Mouse (Mus musculus) hindbrain, embryonic 11.5 days (tissue): ENCODE measurements around the gene Zfp663. TPM values are rescaled to one million over a fixed set of nuclear protein-coding genes. Genes with fewer than 3 reads are reported as not detected.

Source experiments
- ATAC-seq: fragments of 200-750 bp; cut with Nextera tagmentation; 2 replicates; pipeline ENCODE4 v1.8.0; 2017; ENCODE audit warnings: mild to moderate bottlenecking, moderate TSS enrichment, moderate library complexity; ENCODE audit not compliant: low FRiP score
- DNase-seq: peaks from one replicate; pipeline ENCODE4 v3.0.0-alpha.2; 2015; ENCODE audit warnings: low spot score
- H3K27ac ChIP-seq: fragments of 300-500 bp; sonication (generic); 2 replicates; pipeline ENCODE4 v1.5.1; 2014; ENCODE audit warnings: mild to moderate bottlenecking, low read depth, low read length
- H3K27me3 ChIP-seq: fragments of 300-500 bp; sonication (generic); 2 replicates; pipeline ENCODE4 v1.6.1; 2014; ENCODE audit warnings: mild to moderate bottlenecking, low read length, moderate library complexity, mixed read lengths; ENCODE audit not compliant: control insufficient read depth, insufficient read depth
- H3K36me3 ChIP-seq: fragments of 300-500 bp; sonication (generic); 2 replicates; pipeline ENCODE4 v1.6.1; 2014; ENCODE audit warnings: mild to moderate bottlenecking, low read length, moderate library complexity, mixed read lengths; ENCODE audit not compliant: control insufficient read depth, insufficient read depth
- H3K4me1 ChIP-seq: fragments of 300-500 bp; sonication (generic); replicated peaks from 2 replicates; pipeline ENCODE4 v1.6.1; 2014; ENCODE audit warnings: low read length, mixed read lengths; ENCODE audit not compliant: control insufficient read depth, insufficient read depth
- H3K4me2 ChIP-seq: fragments of 300-500 bp; sonication (generic); replicated peaks from 2 replicates; pipeline ENCODE4 v1.6.1; 2014; ENCODE audit warnings: mild to moderate bottlenecking, low read depth, low read length
- H3K4me3 ChIP-seq: fragments of 300-500 bp; sonication (generic); 2 replicates; pipeline ENCODE4 v1.5.1; 2014; ENCODE audit warnings: low read depth, low read length
- H3K9ac ChIP-seq: fragments of 300-500 bp; sonication (generic); 2 replicates; pipeline ENCODE4 v1.6.1; 2014; ENCODE audit warnings: low read depth, low read length
- H3K9me3 ChIP-seq: fragments of 300-500 bp; sonication (generic); 2 replicates; pipeline ENCODE4 v1.6.1; 2016; ENCODE audit warnings: low read length; ENCODE audit not compliant: control insufficient read depth
- WGBS: fragments of 180-500 bp; shearing (Covaris S2); extraction: QIAGEN DNeasy Blood & Tissue Kit; methylation state at CpG from one replicate; pipeline ENCODE4 v1.1.7; 2014; 5-methylcytosine and 5-hydroxymethylcytosine counted together
- polyA plus RNA-seq: library from polyadenylated mRNA; unstranded; fragments of >200 nt; fragmentation: Nextera tagmentation; extraction: Ambion mirVana; gene quantifications from 2 replicates; pipeline ENCODE4 v1.2.1, GENCODE M21; 2014

Zfp663 gene
- 7.0 and 7.6 TPM in 2 replicates for polyA plus RNA-seq

DNA sequence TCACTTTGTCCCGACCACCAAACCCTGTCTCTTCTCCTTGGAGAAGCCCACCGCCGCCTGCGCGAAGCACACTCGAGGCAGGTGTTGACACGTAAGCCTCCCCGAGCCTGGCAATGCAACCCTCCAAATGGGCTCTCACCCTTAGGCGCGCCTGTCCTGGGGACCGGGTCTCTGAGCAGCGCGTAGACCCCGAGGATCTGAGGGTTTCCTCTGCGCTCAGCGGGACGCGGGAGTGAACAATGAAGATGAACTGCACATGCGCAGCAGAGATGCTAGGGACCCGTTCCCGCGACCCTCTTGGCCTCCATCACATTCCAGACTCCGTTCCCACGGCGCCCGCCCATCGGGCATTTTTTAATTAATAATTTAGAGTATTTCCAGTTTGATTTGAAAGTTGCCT is at the start of gene Zfp663:
Gene Zfp663, minus strand, starts transcription at position 234 of the 400 bp plus-strand sequence.
- Histone ChIP-seq H3K4me1 (peaks cover 4% of the 10 kb centered on the region; the same call in 1 of the 2 replicates), H3K9ac (peak within 1 kb of the TSS; percentile 78), H3K9me3 (no peaks in the 10 kb centered on the region), H3K27ac (peak within 1 kb of the TSS; percentile 81), H3K36me3 (no peaks in the 10 kb centered on the region), H3K27me3 (no peaks in the 10 kb centered on the region), H3K4me2 (peak within 1 kb of the TSS; percentile 86), H3K4me3 (peak within 1 kb of the TSS; percentile 54)
- ATAC-seq (peak; percentile 72), DNase-seq (peak; percentile 89)
- under 1% methylated on average over 27 of the region's 27 CpGs for WGBS

DNA sequence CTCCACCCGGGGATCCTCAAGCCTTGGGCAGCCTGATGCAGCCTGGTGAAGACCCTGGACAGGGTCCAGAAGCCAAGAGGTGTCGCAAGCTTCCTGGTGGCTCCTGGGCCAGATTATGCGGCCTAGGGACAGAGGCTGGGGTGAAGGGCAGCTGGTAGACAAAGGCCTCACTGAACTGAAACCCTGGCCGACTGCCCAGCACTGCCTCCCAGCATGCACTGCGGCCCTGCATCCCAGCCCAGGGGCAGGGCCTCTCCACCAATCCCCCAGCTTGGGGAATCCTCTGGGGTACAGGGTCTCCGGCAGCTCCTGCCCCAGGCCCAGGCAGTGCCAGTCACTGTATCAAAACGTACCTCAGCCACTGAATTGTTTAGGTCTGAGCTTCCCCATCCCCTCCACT is 48.8 kb upstream of the Zfp663 start:
- ATAC-seq = no peak
- WGBS = 60% methylated on average over 7 of the region's 7 CpGs
- Histone ChIP-seq H3K9me3 (no peaks in the 10 kb centered on the region), H3K4me2 (no peak overlapping the region), H3K4me3 (no peak overlapping the region), H3K4me1 (no peaks in the 10 kb centered on the region; the same call in 1 of the 2 replicates), H3K36me3 (no peaks in the 10 kb centered on the region), H3K27me3 (no peaks in the 10 kb centered on the region), H3K9ac (no peak overlapping the region), H3K27ac (no peak overlapping the region)
- DNase-seq = peak; percentile 20

DNA sequence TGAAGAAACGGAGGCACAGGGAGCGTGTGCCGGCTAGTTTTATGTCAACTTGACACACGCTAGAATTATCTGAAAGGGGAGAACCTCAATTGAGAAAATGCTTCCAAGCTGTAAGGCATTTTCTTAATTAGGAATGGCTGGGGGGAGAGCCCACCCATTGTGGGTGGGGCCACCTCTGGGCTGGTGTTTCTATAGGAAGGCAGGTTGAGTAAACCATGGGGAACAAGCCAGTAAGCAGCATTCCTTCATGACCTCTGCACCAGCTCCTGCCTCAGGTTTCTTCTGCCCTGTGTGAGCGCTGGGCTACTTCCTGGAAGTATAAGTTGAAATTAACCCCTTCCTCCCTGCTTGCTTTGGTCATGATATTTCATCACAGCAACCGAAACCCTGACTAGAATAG is 47.3 kb upstream of the Zfp663 start:
- H3K4me3 ChIP-seq = no peak overlapping the region
- no peaks in the 10 kb centered on the region for H3K9me3 ChIP-seq
- no peaks in the 10 kb centered on the region for H3K27me3 ChIP-seq
- WGBS = 53% methylated on average over 6 of the region's 6 CpGs
- H3K27ac ChIP-seq = no peak overlapping the region
- H3K36me3 ChIP-seq = no peaks in the 10 kb centered on the region
- H3K4me2 ChIP-seq = no peak overlapping the region
- no peak overlapping the region for H3K9ac ChIP-seq
- no peaks in the 10 kb centered on the region; the same call in 1 of the 2 replicates for H3K4me1 ChIP-seq
- no peak for ATAC-seq
- peak; percentile 41 for DNase-seq

DNA sequence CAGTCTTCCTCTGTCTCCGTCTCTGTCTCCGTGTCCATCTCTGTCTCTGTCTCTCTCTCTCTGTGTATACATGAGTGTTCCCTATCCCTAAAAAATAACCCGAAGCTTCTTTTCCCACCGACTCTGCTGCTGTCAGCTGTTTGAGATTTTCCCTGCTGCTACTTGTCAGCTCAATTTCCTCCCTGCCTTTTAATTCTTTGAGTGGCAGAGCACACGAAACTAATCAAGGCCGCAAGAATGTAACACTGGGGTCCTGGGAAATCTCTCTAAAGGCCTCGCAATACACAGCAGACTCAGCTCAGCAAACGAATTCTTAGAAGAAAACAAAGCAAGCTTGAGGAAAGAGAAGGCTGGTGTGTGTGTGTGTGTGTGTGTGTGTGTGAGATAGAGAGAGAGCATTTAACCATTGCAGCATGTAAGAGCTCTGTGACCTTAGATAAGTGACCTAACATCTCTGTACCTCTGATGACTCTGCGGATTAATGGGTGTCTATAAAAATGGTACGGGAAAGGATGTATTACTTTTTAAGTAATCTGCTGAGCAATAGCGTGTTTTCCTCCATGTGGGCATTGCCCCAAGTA is 46.7 kb upstream of the Zfp663 start:
- H3K4me3 ChIP-seq = no peak overlapping the region
- H3K4me1 ChIP-seq = no peaks in the 10 kb centered on the region; the same call in 1 of the 2 replicates
- no peaks in the 10 kb centered on the region for H3K36me3 ChIP-seq
- 63% methylated on average over 11 of the region's 11 CpGs for WGBS
- H3K9ac ChIP-seq = no peak overlapping the region
- no peak for ATAC-seq
- H3K27ac ChIP-seq = no peak overlapping the region
- peak; percentile 15 for DNase-seq
- H3K27me3 ChIP-seq = no peaks in the 10 kb centered on the region
- H3K9me3 ChIP-seq = no peaks in the 10 kb centered on the region
- H3K4me2 ChIP-seq = no peak overlapping the region

DNA sequence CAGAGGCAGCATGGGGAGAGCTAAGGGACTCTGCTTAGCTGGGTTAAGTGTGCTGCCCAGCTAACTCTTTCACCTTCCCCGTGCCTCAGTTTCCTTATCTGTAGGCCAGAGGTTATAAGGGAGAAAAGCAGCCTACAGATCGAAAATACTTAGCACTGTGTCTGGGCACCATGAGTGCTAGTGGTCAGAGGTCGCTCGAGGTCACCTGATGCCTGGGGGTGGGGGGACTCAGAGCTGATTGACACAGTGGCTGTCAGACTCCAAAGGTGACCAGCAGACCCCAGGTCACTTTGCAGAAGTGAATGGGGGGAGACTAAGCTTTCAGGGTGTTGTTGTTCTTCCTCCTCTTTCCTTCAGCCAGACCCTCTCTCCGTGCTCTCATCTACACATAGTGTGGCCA is 45.8 kb upstream of the Zfp663 start:
- no peak overlapping the region for H3K27ac ChIP-seq
- WGBS = 69% methylated on average over 5 of the region's 5 CpGs
- no peak for ATAC-seq

DNA sequence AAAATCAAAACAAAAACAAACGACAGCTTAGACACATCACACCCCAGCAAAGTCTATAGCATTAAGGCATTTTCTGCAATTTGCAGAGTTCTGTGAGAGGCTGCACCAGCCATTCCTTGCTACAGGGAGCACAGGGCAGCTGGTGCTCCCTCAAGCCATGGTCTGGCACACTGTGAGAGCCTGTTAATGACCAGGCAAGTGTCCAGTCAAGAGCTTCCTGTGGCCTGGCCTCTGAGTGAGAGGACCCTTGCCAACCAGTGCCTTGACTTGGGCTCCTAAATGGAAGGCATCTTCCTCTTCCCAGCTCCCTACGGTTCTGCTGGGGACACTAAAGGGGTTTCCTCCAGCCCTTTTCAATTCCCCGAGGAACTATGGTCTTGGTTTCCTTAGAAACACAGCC is 45.4 kb upstream of the Zfp663 start:
- no peaks in the 10 kb centered on the region for H3K36me3 ChIP-seq
- no peak overlapping the region for H3K4me2 ChIP-seq
- H3K27me3 ChIP-seq = no peaks in the 10 kb centered on the region
- H3K4me3 ChIP-seq = no peak overlapping the region
- no peak overlapping the region for H3K27ac ChIP-seq
- WGBS = 51% methylated on average over 3 of the region's 3 CpGs
- ATAC-seq (no peak), DNase-seq (no peak)
- no peaks in the 10 kb centered on the region for H3K4me1 ChIP-seq
- H3K9me3 ChIP-seq = no peaks in the 10 kb centered on the region
- H3K9ac ChIP-seq = no peak overlapping the region

More for the DNA sequence above, 45.8 kb upstream of the Zfp663 start:
- H3K9ac ChIP-seq = no peak overlapping the region
- no peaks in the 10 kb centered on the region for H3K27me3 ChIP-seq
- no peak overlapping the region for H3K4me2 ChIP-seq
- no peaks in the 10 kb centered on the region for H3K9me3 ChIP-seq
- H3K4me3 ChIP-seq = no peak overlapping the region
- no peaks in the 10 kb centered on the region for H3K36me3 ChIP-seq
- no peaks in the 10 kb centered on the region for H3K4me1 ChIP-seq
- DNase-seq = no peak

DNA sequence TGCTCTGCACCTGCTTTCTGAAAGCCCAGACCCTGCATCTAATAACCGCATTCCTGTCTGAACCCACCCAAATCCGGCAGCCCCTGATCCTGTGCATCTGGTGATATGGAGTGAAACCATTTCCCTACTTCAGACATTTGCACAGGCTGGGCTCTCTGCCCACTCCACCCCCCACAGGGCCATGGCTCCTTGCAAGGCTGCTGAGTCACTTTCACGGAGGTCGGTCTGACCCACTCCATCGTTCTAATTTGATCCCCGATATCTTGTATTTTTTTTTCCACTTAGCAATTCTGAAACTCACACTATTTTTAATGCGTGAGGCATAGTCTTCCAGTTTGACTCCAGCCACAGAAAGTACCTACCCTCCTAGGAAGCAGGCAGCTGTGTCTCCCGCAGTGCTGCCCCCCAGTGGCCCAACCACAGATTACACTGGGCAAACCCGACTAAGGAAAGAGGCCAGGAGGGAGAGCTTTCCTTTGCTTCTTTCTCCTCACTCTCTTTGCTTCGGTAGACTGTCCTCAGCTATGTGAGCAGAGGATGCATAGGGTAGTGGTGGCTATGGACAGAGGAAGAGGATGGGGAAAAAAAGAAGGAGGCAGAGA is 39.3 kb upstream of the Zfp663 start:
- DNase-seq (peak; percentile 84), ATAC-seq (no peak)
- no peaks in the 10 kb centered on the region for H3K36me3 ChIP-seq
- no peak overlapping the region for H3K4me2 ChIP-seq
- no peak overlapping the region for H3K9ac ChIP-seq
- H3K4me3 ChIP-seq = no peak overlapping the region
- no peak overlapping the region for H3K27ac ChIP-seq
- no peaks in the 10 kb centered on the region for H3K9me3 ChIP-seq
- no peaks in the 10 kb centered on the region for H3K27me3 ChIP-seq
- no peaks in the 10 kb centered on the region for H3K4me1 ChIP-seq
- 52% methylated on average over 10 of the region's 10 CpGs for WGBS

DNA sequence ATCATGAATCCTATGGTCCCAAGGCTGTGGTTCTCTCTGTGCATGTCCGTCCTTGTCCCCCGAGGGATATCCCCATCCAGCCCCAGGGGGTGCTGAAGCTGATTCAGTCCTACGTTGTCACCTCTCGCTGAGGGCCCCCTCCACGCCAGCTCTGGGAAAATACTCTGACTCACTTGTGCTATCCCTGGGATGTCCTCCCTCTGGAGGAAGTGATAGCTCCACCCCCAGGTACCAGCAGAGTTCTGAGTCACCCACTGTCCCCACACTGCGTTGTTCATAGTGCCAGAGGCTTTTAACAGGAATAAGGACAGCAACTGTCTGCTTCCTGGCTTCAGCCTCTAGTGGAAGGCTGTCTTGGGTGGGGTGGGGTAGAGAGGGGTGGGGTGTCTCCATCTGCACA is 36.8 kb upstream of the Zfp663 start:
- Histone ChIP-seq H3K9me3 (no peaks in the 10 kb centered on the region), H3K4me2 (no peak overlapping the region), H3K36me3 (no peaks in the 10 kb centered on the region), H3K4me3 (no peak overlapping the region), H3K27ac (no peak overlapping the region), H3K4me1 (no peaks in the 10 kb centered on the region), H3K27me3 (no peaks in the 10 kb centered on the region), H3K9ac (no peak overlapping the region)
- DNase-seq = no peak
- 70% methylated on average over 6 of the region's 6 CpGs for WGBS
- no peak for ATAC-seq

DNA sequence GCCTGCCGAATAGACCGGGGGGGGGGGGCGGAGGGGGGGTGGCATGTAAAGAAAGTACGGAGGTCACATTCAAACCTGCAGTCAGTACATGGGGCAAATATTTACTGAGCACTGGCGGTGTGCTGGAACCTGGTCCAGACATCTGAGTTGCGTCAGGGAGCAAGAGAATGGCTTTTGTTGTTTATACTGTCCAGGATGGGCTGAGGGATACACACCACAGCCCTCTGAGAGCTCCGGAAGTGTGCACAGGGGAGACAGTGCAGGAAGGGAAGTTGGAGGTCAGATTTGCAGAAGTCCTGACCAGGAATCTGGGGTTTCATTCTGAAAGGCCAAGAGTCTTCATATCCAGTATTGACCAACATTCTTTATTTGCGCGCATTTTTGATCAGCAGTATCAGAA is 36.4 kb upstream of the Zfp663 start:
- Histone ChIP-seq H3K4me3 (no peak overlapping the region), H3K36me3 (no peaks in the 10 kb centered on the region), H3K4me1 (no peaks in the 10 kb centered on the region), H3K9ac (no peak overlapping the region), H3K27ac (no peak overlapping the region), H3K9me3 (no peaks in the 10 kb centered on the region), H3K27me3 (no peaks in the 10 kb centered on the region), H3K4me2 (no peak overlapping the region)
- no peak for DNase-seq
- no peak for ATAC-seq
- 72% methylated on average over 9 of the region's 9 CpGs for WGBS
